Mouse (Mus musculus) heart, embryonic 11.5 days (tissue): ENCODE results near the gene Slx4ip. TPM values are rescaled to one million over a fixed set of nuclear protein-coding genes. Genes with fewer than 3 reads are reported as not detected.

Source experiments
- ATAC-seq: fragments of 200-750 bp; cut with Nextera tagmentation; replicated peaks from 2 replicates; pipeline ENCODE4 v1.8.0; 2017; ENCODE audit warnings: moderate library complexity; ENCODE audit not compliant: insufficient number of reproducible peaks, low FRiP score, low TSS enrichment
- H3K27ac ChIP-seq: fragments of 300-500 bp; sonication (generic); 2 replicates; pipeline ENCODE4 v1.5.1; 2014; ENCODE audit warnings: mild to moderate bottlenecking, low read depth, low read length
- H3K27me3 ChIP-seq: fragments of 300-500 bp; sonication (generic); 2 replicates; pipeline ENCODE4 v1.6.1; 2014; ENCODE audit warnings: mild to moderate bottlenecking, low read length, mixed read lengths; ENCODE audit not compliant: control insufficient read depth, insufficient read depth
- H3K36me3 ChIP-seq: fragments of 300-500 bp; sonication (generic); 2 replicates; pipeline ENCODE4 v1.6.1; 2014; ENCODE audit warnings: mild to moderate bottlenecking, low read length, moderate library complexity, mixed read lengths; ENCODE audit not compliant: control insufficient read depth, insufficient read depth
- H3K4me1 ChIP-seq: fragments of 300-500 bp; sonication (generic); 2 replicates; pipeline ENCODE4 v1.6.1; 2014; ENCODE audit warnings: low read length; ENCODE audit not compliant: control insufficient read depth, insufficient read depth
- H3K4me2 ChIP-seq: fragments of 300-500 bp; sonication (generic); 2 replicates; pipeline ENCODE4 v1.6.1; 2014; ENCODE audit warnings: mild to moderate bottlenecking, moderate library complexity
- H3K4me3 ChIP-seq: fragments of 300-500 bp; sonication (generic); 2 replicates; pipeline ENCODE4 v1.5.1; 2014; ENCODE audit warnings: low read depth, low read length
- H3K9ac ChIP-seq: fragments of 300-500 bp; sonication (generic); 2 replicates; pipeline ENCODE4 v1.6.1; 2014; ENCODE audit warnings: mild to moderate bottlenecking, low read depth, low read length, moderate library complexity
- H3K9me3 ChIP-seq: fragments of 300-500 bp; sonication (generic); replicated peaks from 2 replicates; pipeline ENCODE4 v1.6.1; 2016; ENCODE audit warnings: low read length; ENCODE audit not compliant: control insufficient read depth
- WGBS: fragments of 180-500 bp; shearing (Covaris S2); extraction: QIAGEN DNeasy Blood & Tissue Kit; methylation state at CpG from one replicate; pipeline ENCODE4 v1.1.7; 2014; ENCODE audit not compliant: insufficient replicate concordance; 5-methylcytosine and 5-hydroxymethylcytosine counted together
- polyA plus RNA-seq: library from polyadenylated mRNA; unstranded; fragments of >200 nt; fragmentation: Nextera tagmentation; extraction: Ambion mirVana; gene quantifications from 2 replicates; pipeline ENCODE4 v1.2.1, GENCODE M21; 2014

Slx4ip gene
- polyA plus RNA-seq, 1 experiment from 2014 or later = 5.9 TPM

- Histone ChIP-seq H3K36me3 (peaks cover 10% of the 10 kb centered on the region), H3K9ac (no peak overlapping the region), H3K4me3 (no peak overlapping the region), H3K27ac (no peak overlapping the region), H3K4me2 (no peak overlapping the region), H3K27me3 (no peaks in the 10 kb centered on the region), H3K4me1 (peaks cover 15% of the 10 kb centered on the region), H3K9me3 (no peaks in the 10 kb centered on the region)
- no peak for ATAC-seq
- WGBS = 77% methylated on average over 7 of the region's 7 CpGs
Measured at GRCm38 (mm10) chr2:137081001-137081400, 190.0 kb downstream of the Slx4ip start.

- Histone ChIP-seq H3K36me3 (peaks cover 16% of the 10 kb centered on the region), H3K4me2 (no peak overlapping the region), H3K9ac (no peak overlapping the region), H3K27me3 (no peaks in the 10 kb centered on the region), H3K4me1 (peaks cover 15% of the 10 kb centered on the region), H3K4me3 (no peak overlapping the region), H3K27ac (no peak overlapping the region), H3K9me3 (no peaks in the 10 kb centered on the region)
- 84% methylated on average over 24 of the region's 24 CpGs for WGBS
- ATAC-seq = no peak
Measured at GRCm38 (mm10) chr2:137082896-137083620, 192.0 kb downstream of the Slx4ip start.

GRCm38 (mm10) chr2:137085257-137085656 lies 194.2 kb downstream of the Slx4ip start:
- 0 out of 2 replicates have a peak, but pooled peaks have one; percentile 27 for ATAC-seq
- H3K27ac ChIP-seq = no peak overlapping the region; the same call in 1 of the 2 replicates
- no peaks in the 10 kb centered on the region for H3K9me3 ChIP-seq
- no peak overlapping the region for H3K4me2 ChIP-seq
- no peaks in the 10 kb centered on the region for H3K27me3 ChIP-seq
- no peak overlapping the region for H3K4me3 ChIP-seq
- no peak overlapping the region for H3K9ac ChIP-seq
- H3K4me1 ChIP-seq = peaks cover 8% of the 10 kb centered on the region
- peaks cover 36% of the 10 kb centered on the region for H3K36me3 ChIP-seq
- WGBS = 46% methylated on average over 8 of the region's 8 CpGs

- Histone ChIP-seq H3K4me3 (no peak overlapping the region), H3K9me3 (no peaks in the 10 kb centered on the region), H3K4me2 (no peak overlapping the region), H3K9ac (no peak overlapping the region), H3K36me3 (peaks cover 47% of the 10 kb centered on the region), H3K27me3 (no peaks in the 10 kb centered on the region), H3K4me1 (no peaks in the 10 kb centered on the region), H3K27ac (no peak overlapping the region)
- ATAC-seq = no peak
- WGBS = 83% methylated on average over 14 of the region's 14 CpGs
Measured at GRCm38 (mm10) chr2:137086621-137087395, 195.8 kb downstream of the Slx4ip start.

GRCm38 (mm10) chr2:137087705-137088104 lies 196.7 kb downstream of the Slx4ip start:
- ATAC-seq = no peak
- WGBS = 60% methylated on average over 6 of the region's 6 CpGs
- Histone ChIP-seq H3K4me3 (no peak overlapping the region), H3K4me2 (no peak overlapping the region), H3K36me3 (peaks cover 47% of the 10 kb centered on the region), H3K27ac (no peak overlapping the region), H3K9me3 (no peaks in the 10 kb centered on the region), H3K9ac (no peak overlapping the region), H3K27me3 (no peaks in the 10 kb centered on the region), H3K4me1 (no peaks in the 10 kb centered on the region; the same call in 1 of the 2 replicates)

GRCm38 (mm10) chr2:137091766-137092522 lies 200.9 kb downstream of the Slx4ip start:
- Histone ChIP-seq H3K4me2 (no peak overlapping the region), H3K4me3 (no peak overlapping the region), H3K4me1 (no peaks in the 10 kb centered on the region; the same call in 1 of the 2 replicates), H3K27ac (no peak overlapping the region), H3K9ac (no peak overlapping the region), H3K9me3 (no peaks in the 10 kb centered on the region), H3K36me3 (peaks cover 51% of the 10 kb centered on the region), H3K27me3 (no peaks in the 10 kb centered on the region)
- ATAC-seq = no peak
- 46% methylated on average over 11 of the region's 11 CpGs for WGBS

DNA sequence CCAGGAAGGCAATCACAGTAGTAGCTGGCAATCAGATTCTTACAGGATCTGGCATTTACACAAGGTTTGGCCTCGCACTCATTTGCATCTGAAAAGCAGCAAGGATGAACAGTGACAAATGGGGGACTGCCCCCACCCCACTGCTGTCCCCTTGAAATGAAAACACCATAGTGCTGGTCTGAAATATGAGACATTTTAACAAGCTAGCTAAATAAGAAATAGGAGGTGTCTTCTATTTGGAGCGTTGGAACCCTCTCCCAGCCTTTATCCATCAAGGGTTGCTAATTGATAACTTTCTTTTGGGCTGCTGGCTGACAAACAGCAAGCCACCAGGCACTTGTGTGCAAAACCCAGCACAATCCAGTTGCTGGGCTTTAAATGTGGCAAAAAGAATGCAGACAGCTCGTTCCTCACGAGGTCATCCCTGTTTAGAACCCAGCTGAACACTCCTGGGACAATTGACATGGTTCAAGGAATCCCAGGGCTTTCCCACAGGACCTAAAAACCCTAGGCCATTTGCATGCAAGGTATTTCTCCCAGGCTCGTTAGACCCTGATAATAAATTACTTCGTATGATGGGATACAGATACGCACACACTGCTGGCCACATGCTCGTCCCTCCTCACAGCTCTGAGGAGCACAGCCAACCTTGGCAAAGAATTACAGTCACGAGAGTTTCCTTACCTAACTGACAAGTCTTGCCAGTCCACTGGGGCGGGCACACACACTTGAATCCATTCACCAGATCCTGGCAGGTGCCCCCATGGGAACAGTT lies 201.7 kb downstream of the Slx4ip start:
- peaks cover 51% of the 10 kb centered on the region for H3K36me3 ChIP-seq
- 56% methylated on average over 10 of the region's 10 CpGs for WGBS
- H3K27me3 ChIP-seq = no peaks in the 10 kb centered on the region
- H3K4me2 ChIP-seq = no peak overlapping the region
- no peak overlapping the region for H3K9ac ChIP-seq
- ATAC-seq = no peak
- H3K4me3 ChIP-seq = no peak overlapping the region
- no peak overlapping the region for H3K27ac ChIP-seq
- no peaks in the 10 kb centered on the region for H3K9me3 ChIP-seq
- no peaks in the 10 kb centered on the region; the same call in 1 of the 2 replicates for H3K4me1 ChIP-seq

DNA sequence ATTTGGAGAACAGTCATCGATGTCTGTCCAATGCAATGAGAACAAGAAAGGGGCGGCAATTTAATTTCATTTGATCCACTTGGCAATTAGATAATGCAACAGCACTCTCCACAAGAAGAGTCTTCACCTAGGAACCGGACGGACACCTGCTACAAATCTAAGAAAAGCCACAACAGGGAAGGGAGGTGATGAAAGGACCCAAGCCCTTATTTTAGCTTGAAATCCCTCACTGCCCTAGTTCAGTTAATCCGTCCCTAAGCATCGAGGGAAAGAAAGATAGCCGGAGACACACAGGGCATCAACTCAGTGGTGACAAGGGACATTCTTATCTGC lies 202.2 kb downstream of the Slx4ip start:
- Histone ChIP-seq H3K4me2 (no peak overlapping the region), H3K4me3 (no peak overlapping the region), H3K9me3 (no peaks in the 10 kb centered on the region), H3K27ac (no peak overlapping the region), H3K4me1 (no peaks in the 10 kb centered on the region; the same call in 1 of the 2 replicates), H3K9ac (no peak overlapping the region), H3K36me3 (peaks cover 46% of the 10 kb centered on the region), H3K27me3 (no peaks in the 10 kb centered on the region)
- no peak for ATAC-seq
- whole genome bisulfite sequencing = 58% methylated on average over 7 of the region's 7 CpGs
